Mouse (Mus musculus): ENCODE measurements around the gene Ptprb. TPM values are rescaled to one million over a fixed set of nuclear protein-coding genes. Genes with fewer than 3 reads are reported as not detected.

Ptprb gene
- polyA plus RNA-seq, 1 experiment from 2014 or later: 3.2 TPM

- H3K4me2 ChIP-seq (ENCODE audit: low read depth, low read length): peak overlapping the region; percentile 12; the same call in 1 of the 2 replicates
- 25% methylated on average over 14 of the region's 14 CpGs for WGBS
- H3K27me3 ChIP-seq (replicated peaks; ENCODE audit: control insufficient read depth, insufficient read depth, low read length): no peaks in the 10 kb centered on the region
- no peaks in the 10 kb centered on the region for H3K4me1 ChIP-seq (ENCODE audit: control insufficient read depth, insufficient read depth, low read length)
- no peak overlapping the region for H3K9ac ChIP-seq (ENCODE audit: low read depth, low read length)
- no peaks in the 10 kb centered on the region for H3K9me3 ChIP-seq (ENCODE audit: control insufficient read depth, low read length)
- H3K36me3 ChIP-seq (ENCODE audit: control insufficient read depth, insufficient read depth, low read length): no peaks in the 10 kb centered on the region
- no peak overlapping the region for H3K4me3 ChIP-seq (ENCODE audit: low read length)
- no peak overlapping the region for H3K27ac ChIP-seq (ENCODE audit: low read length)
- ATAC-seq: no peak
These were observed 122.2 kb downstream of the Ptprb start for GRCm38 (mm10) chr10:116397573-116397972.

GRCm38 (mm10) chr10:116397973-116398372, 122.7 kb downstream of the Ptprb start:
- Histone ChIP-seq H3K4me2 (ENCODE audit: low read depth, low read length) (0 out of 2 replicates have a peak overlapping the region, but pooled peaks have one; percentile 12), H3K9ac (ENCODE audit: low read depth, low read length) (no peak overlapping the region), H3K36me3 (ENCODE audit: control insufficient read depth, insufficient read depth, low read length) (no peaks in the 10 kb centered on the region), H3K27ac (ENCODE audit: low read length) (no peak overlapping the region), H3K9me3 (ENCODE audit: control insufficient read depth, low read length) (no peaks in the 10 kb centered on the region), H3K27me3 (replicated peaks; ENCODE audit: control insufficient read depth, insufficient read depth, low read length) (no peaks in the 10 kb centered on the region), H3K4me3 (ENCODE audit: low read length) (no peak overlapping the region), H3K4me1 (ENCODE audit: control insufficient read depth, insufficient read depth, low read length) (no peaks in the 10 kb centered on the region)
- 46% methylated on average over 12 of the region's 12 CpGs for WGBS
- ATAC-seq: no peak

- no peak for ATAC-seq
- Histone ChIP-seq H3K9me3 (ENCODE audit: control insufficient read depth, low read length) (no peaks in the 10 kb centered on the region), H3K4me3 (ENCODE audit: low read length) (no peak overlapping the region), H3K36me3 (ENCODE audit: control insufficient read depth, insufficient read depth, low read length) (no peaks in the 10 kb centered on the region), H3K27me3 (replicated peaks; ENCODE audit: control insufficient read depth, insufficient read depth, low read length) (no peaks in the 10 kb centered on the region), H3K9ac (ENCODE audit: low read depth, low read length) (no peak overlapping the region), H3K27ac (ENCODE audit: low read length) (no peak overlapping the region), H3K4me1 (ENCODE audit: control insufficient read depth, insufficient read depth, low read length) (no peaks in the 10 kb centered on the region), H3K4me2 (ENCODE audit: low read depth, low read length) (no peak overlapping the region)
- WGBS: 79% methylated on average over 6 of the region's 6 CpGs
These were observed 127.6 kb downstream of the Ptprb start for GRCm38 (mm10) chr10:116402742-116403425.

- no peaks in the 10 kb centered on the region for H3K36me3 ChIP-seq (ENCODE audit: control insufficient read depth, insufficient read depth, low read length)
- H3K9me3 ChIP-seq (ENCODE audit: control insufficient read depth, low read length): no peaks in the 10 kb centered on the region
- no peak overlapping the region for H3K9ac ChIP-seq (ENCODE audit: low read depth, low read length)
- no peak overlapping the region for H3K4me2 ChIP-seq (ENCODE audit: low read depth, low read length)
- ATAC-seq: no peak
- WGBS: 42% methylated on average over 4 of the region's 4 CpGs
- H3K4me3 ChIP-seq (ENCODE audit: low read length): no peak overlapping the region
- H3K27me3 ChIP-seq (replicated peaks; ENCODE audit: control insufficient read depth, insufficient read depth, low read length): no peaks in the 10 kb centered on the region
- no peak overlapping the region for H3K27ac ChIP-seq (ENCODE audit: low read length)
- no peaks in the 10 kb centered on the region for H3K4me1 ChIP-seq (ENCODE audit: control insufficient read depth, insufficient read depth, low read length)
These were observed 128.4 kb downstream of the Ptprb start for GRCm38 (mm10) chr10:116403679-116404078.

GRCm38 (mm10) chr10:116405011-116405410, 129.7 kb downstream of the Ptprb start:
- Histone ChIP-seq H3K36me3 (ENCODE audit: control insufficient read depth, insufficient read depth, low read length) (no peaks in the 10 kb centered on the region), H3K27ac (ENCODE audit: low read length) (no peak overlapping the region), H3K4me1 (ENCODE audit: control insufficient read depth, insufficient read depth, low read length) (no peaks in the 10 kb centered on the region), H3K9me3 (ENCODE audit: control insufficient read depth, low read length) (no peaks in the 10 kb centered on the region), H3K27me3 (replicated peaks; ENCODE audit: control insufficient read depth, insufficient read depth, low read length) (no peaks in the 10 kb centered on the region), H3K9ac (ENCODE audit: low read depth, low read length) (no peak overlapping the region), H3K4me2 (ENCODE audit: low read depth, low read length) (no peak overlapping the region), H3K4me3 (ENCODE audit: low read length) (no peak overlapping the region)
- no peak for ATAC-seq
- WGBS: 95% methylated on average over 6 of the region's 6 CpGs

- Histone ChIP-seq H3K4me1 (ENCODE audit: control insufficient read depth, insufficient read depth, low read length) (no peaks in the 10 kb centered on the region), H3K27me3 (replicated peaks; ENCODE audit: control insufficient read depth, insufficient read depth, low read length) (no peaks in the 10 kb centered on the region), H3K27ac (ENCODE audit: low read length) (no peak overlapping the region), H3K4me3 (ENCODE audit: low read length) (no peak overlapping the region), H3K9me3 (ENCODE audit: control insufficient read depth, low read length) (no peaks in the 10 kb centered on the region), H3K36me3 (ENCODE audit: control insufficient read depth, insufficient read depth, low read length) (no peaks in the 10 kb centered on the region), H3K4me2 (ENCODE audit: low read depth, low read length) (no peak overlapping the region), H3K9ac (ENCODE audit: low read depth, low read length) (no peak overlapping the region)
- 58% methylated on average over 19 of the region's 19 CpGs for WGBS
- ATAC-seq: no peak
These were observed 132.5 kb downstream of the Ptprb start for GRCm38 (mm10) chr10:116407684-116408359.

- H3K36me3 ChIP-seq (ENCODE audit: control insufficient read depth, insufficient read depth, low read length): no peaks in the 10 kb centered on the region
These were observed 135.5 kb downstream of the Ptprb start for GRCm38 (mm10) chr10:116410826-116411225.

GRCm38 (mm10) chr10:116416142-116416541, 140.8 kb downstream of the Ptprb start:
- 62% methylated on average over 6 of the region's 6 CpGs for WGBS
- Histone ChIP-seq H3K4me3 (ENCODE audit: low read length) (no peak overlapping the region), H3K9ac (ENCODE audit: low read depth, low read length) (no peak overlapping the region), H3K4me2 (ENCODE audit: low read depth, low read length) (no peak overlapping the region), H3K9me3 (ENCODE audit: control insufficient read depth, low read length) (no peaks in the 10 kb centered on the region), H3K27ac (ENCODE audit: low read length) (no peak overlapping the region), H3K4me1 (ENCODE audit: control insufficient read depth, insufficient read depth, low read length) (no peaks in the 10 kb centered on the region), H3K27me3 (replicated peaks; ENCODE audit: control insufficient read depth, insufficient read depth, low read length) (no peaks in the 10 kb centered on the region), H3K36me3 (ENCODE audit: control insufficient read depth, insufficient read depth, low read length) (no peaks in the 10 kb centered on the region)
- ATAC-seq: no peak

More at GRCm38 (mm10) chr10:116410826-116411225, 135.5 kb downstream of the Ptprb start:
- no peak for ATAC-seq
- no peak overlapping the region for H3K27ac ChIP-seq (ENCODE audit: low read length)
- no peaks in the 10 kb centered on the region for H3K4me1 ChIP-seq (ENCODE audit: control insufficient read depth, insufficient read depth, low read length)
- H3K4me2 ChIP-seq (ENCODE audit: low read depth, low read length): no peak overlapping the region
- H3K27me3 ChIP-seq (replicated peaks; ENCODE audit: control insufficient read depth, insufficient read depth, low read length): no peaks in the 10 kb centered on the region
- no peaks in the 10 kb centered on the region for H3K9me3 ChIP-seq (ENCODE audit: control insufficient read depth, low read length)
- H3K4me3 ChIP-seq (ENCODE audit: low read length): no peak overlapping the region
- WGBS: 47% methylated on average over 9 of the region's 9 CpGs
- H3K9ac ChIP-seq (ENCODE audit: low read depth, low read length): no peak overlapping the region

- Histone ChIP-seq H3K4me3 (ENCODE audit: low read length) (no peak overlapping the region), H3K4me1 (ENCODE audit: control insufficient read depth, insufficient read depth, low read length) (no peaks in the 10 kb centered on the region), H3K27ac (ENCODE audit: low read length) (no peak overlapping the region), H3K9me3 (ENCODE audit: control insufficient read depth, low read length) (no peaks in the 10 kb centered on the region), H3K4me2 (ENCODE audit: low read depth, low read length) (no peak overlapping the region), H3K36me3 (ENCODE audit: control insufficient read depth, insufficient read depth, low read length) (no peaks in the 10 kb centered on the region), H3K27me3 (replicated peaks; ENCODE audit: control insufficient read depth, insufficient read depth, low read length) (no peaks in the 10 kb centered on the region), H3K9ac (ENCODE audit: low read depth, low read length) (no peak overlapping the region)
- 49% methylated on average over 5 of the region's 5 CpGs for WGBS
- no peak for ATAC-seq
These were observed 141.4 kb downstream of the Ptprb start for GRCm38 (mm10) chr10:116416726-116417125.

Data from intestine, embryonic 16.5 days (tissue).